Mouse (Mus musculus): ENCODE measurements around the gene Ncapd2.

Ncapd2 gene

DNA sequence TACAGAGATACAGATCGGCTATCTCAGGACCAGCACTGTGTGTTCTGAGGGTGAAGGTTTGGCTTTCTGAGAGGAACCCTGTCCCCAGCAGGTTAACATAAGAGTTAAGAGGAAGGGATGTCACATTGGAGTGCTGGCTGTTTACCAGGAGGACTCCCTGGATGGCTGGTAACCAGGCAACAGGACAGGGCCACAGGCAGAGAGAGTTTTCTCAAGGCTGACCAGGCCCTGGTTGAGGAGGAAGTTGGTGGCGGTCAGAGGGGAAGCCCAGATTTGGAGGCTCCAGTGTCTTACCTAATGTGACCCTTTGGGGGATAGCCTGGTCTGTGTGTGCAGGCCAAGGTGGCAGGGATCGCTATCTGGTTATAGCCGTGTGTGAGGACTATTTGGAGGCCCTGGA, 44.7 kb downstream of the Ncapd2 start:
- DNase-seq = peak; percentile 57

GRCm38 (mm10) chr6:125146148-125146547, 45.4 kb downstream of the Ncapd2 start:
- no peak for DNase-seq

DNA sequence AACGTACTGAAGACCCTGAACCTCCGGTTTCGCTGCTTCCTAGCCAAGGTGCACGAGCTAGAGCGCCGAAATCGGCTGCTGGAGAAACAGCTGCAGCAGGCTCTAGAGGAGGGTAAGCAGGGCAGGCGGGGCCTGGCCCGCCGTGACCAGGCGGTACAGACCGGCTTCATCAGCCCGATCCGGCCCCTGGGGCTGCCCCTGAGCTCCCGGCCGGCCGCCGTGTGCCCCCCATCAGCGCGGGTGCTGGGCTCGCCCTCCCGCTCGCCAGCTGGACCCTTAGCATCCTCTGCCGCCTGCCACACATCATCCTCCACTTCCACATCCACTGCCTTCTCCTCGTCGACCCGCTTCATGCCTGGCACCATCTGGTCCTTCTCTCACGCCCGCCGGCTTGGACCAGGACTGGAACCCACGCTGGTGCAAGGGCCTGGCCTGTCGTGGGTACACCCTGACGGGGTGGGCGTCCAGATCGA, 46.0 kb downstream of the Ncapd2 start:
- no peak for DNase-seq

DNA sequence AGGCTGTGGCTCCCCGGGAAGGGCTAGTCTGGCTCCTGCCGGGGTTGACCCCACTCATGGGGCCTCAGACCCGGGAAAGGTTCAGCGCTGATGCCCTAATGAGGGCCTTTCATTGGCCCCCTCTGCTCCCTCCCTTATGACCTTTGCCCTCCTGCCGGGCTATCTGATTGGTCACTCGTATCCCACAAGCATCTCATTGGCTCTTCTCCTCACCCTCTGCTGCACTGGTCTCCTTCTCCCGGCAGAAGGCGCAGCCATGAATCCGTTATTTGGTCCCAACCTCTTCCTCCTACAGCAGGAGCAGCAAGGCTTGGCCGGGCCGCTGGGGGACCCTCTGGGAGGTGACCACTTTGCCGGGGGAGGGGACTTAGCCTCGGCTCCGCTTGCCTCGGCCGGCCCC, 46.5 kb downstream of the Ncapd2 start, which contains the start of gene Iffo1:
TSS of gene Iffo1 (plus strand) at position 241 of the 400 bp plus-strand sequence.
- DNase-seq = peak; percentile 93

DNA sequence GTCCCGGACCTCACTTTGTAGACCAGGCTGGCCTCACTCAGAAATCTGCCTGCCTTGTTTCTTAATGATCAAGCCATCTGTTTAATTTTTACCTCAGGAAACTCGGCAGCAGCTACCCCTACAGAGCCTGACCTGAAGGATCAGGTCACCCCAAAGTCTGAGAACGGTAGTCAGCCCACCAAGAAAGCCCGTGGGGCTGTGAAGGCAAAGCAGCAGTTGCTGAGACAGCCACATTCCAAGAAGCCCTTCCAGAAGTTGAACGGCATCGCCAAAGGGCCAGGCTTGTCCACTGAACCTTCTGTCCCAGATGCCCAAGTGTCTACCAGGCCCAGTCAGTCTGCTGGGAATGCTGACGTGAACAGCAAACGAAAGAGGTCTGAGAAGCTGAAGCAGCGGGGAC, 47.6 kb downstream of the Ncapd2 start:
- no peak for DNase-seq

DNA sequence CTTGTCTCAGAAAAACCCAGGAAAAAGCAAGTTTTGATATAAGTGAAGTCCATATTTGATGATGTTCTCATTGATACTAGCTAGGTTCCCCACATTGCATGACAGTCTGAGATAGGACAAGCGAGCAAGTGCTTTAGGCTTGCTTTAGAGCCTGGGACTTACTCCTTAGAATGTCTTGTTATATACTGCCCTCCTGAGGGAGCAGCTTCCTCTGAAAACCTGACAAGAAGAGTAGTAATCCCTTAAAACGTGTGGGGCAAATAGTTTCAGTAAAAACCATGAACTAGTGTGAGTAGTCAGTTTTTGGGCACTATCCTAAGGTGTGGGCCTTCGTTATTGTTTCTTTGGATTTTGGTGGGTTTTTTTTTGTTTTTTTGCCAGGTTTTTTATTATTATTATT, 48.4 kb downstream of the Ncapd2 start:
- DNase-seq = no peak

GRCm38 (mm10) chr6:125142436-125142835, 49.1 kb downstream of the Ncapd2 start:
- DNase-seq = no peak

GRCm38 (mm10) chr6:125139747-125140146, 51.8 kb downstream of the Ncapd2 start:
- DNase-seq = no peak

DNA sequence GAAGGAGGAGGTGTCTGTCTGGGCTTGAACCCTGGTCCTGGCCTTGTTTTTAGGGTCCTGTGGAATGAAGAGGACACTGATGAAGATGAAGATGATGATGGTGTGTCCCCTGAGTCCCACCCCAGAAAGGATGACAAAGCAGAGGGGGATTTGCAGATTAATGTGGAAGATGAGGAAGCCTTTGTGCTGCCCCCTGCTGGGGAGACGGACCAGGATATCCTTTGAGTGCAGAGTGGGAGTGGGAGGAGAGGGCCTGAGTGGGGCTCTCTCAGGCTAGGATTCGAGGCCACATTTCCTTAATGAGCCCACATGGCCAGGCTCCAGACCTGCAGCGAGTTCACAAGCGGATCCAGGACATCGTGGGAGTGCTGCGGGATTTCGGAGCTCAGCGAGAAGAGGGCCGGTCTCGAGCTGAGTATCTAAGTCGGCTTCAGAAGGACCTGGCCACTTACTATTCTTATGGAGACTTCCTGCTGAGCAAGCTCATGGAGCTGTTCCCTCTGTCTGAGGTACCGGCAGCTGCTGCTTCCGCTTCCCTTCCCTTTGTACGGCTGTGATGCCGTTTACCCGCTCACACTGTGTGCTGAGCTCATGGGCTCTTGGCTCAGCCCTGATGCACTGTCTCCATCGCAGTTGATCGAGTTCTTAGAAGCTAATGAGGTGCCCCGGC, 54.4 kb downstream of the Ncapd2 start:
- DNase-seq = peak; percentile 65

GRCm38 (mm10) chr6:125132470-125132869, 59.0 kb downstream of the Ncapd2 start:
- no peak for DNase-seq

DNA sequence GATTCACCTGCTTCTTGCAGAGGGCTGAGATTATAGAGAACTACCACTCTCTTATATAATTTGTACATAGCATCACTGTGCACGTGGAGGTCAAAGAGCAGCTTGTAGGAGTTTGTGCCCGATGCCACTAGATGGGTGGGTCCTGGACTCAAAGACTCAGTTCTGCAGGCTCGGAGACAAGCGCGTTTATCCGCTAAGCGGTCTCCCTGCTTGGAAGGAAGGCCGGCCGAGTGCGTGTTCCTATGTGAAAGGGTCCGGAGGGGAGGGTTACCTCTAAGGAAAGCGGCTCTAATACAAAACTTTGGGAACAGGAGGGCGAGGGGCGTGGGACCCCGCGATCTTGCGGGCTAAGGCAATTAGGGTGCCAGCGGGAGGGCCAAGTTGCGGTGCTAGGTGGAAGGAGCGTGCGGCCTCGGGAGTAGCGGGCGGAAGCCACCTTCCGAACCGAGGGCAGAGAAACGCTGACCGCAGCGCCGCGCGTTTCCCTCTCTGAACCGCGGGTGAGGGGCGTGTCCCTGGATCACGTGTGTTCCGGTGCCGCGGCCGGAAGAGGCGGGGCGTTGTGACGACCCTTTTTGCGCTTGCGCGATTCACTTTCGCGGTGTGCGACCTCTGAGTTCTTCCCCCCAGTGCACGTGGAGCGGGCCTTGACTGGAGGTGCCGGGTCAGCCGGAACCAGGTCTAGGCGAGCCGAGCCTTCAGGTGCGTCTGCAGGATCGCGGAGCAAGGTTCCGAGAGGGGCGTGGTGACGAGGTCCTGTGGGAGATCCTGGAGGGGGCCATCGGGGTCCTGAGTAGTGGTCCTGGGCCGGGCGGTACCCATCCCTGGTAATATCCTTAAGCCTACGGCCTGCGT, 60.0 kb downstream of the Ncapd2 start, which contains the start of gene Nop2:
TSS of gene Nop2 (plus strand) at position 608 of the 855 bp plus-strand sequence.
- DNase-seq = peak; percentile 93

DNA sequence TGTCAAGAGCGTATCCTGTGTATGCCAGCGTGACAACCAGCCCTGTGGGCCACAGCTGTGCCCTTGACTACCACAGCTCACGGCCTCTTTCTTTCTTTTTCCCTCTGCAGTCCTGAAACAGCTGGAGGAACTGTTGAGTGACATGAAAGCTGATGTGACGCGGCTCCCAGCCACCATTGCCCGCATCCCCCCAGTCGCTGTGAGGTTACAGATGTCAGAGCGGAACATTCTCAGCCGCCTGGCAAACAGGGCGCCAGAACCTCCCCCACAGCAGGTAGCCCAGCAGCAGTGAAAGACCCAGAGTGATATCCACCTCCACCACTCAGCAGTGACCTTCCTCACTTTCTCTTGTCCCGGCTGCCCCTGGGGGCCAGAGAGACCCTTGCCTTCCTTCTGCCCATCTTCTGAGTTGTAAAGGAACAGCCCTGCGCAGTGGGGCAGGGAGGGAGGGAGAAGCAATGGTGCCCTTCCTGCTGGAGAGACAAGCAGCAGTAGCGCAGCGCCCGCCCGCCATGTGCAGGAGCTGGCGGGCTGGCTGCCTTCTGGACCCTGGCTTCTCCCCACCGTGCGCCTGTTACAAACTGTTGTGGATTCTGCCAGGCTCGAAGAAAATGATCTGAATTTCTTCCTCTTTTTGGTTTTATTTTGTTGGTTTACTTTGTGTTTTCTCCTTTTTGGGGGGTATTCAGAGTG, 61.6 kb downstream of the Ncapd2 start:
- peak; percentile 39 for DNase-seq

DNA sequence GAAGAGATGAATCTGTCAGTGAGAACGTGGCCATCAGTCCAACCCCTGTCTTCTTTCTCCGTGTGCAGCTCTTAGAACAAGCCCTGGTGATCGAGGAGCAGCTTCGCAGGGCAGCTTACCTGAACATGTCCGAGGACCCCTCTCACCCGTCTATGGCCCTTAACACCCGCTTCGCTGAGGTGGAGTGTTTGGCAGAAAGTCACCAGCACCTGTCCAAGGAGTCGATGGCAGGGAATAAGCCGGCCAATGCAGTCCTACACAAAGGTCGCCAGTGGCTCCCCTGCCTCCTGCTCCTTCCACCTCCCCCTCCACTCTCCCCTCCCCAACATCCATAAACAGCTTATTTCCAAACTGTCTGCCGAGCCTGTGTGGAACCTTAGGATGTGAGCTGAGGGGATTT, 62.8 kb downstream of the Ncapd2 start:
- DNase-seq = no peak

DNA sequence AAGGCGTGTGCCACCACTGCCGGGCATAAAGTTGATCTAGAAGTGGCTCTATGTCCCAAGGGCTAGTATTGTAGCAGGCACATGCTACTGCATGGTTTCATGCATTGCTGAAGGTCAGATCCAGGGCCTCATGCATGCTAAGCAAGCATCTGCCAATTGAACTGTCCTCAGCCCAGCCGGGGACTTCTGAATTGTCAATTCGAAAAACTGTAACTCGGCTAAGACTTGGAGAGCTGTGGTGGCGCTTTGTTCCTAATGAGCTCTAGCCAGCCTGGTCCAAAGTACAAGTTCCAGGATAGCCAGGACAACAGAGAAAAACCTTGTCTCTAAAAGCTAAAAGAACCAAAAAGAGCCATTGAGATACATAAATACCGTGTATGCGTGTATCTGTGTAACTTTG, 72.1 kb downstream of the Ncapd2 start:
- no peak for DNase-seq
